Mouse (Mus musculus) cortical plate, adult 2 months (tissue): ENCODE data around the gene Dlx4.

Experiments
- CTCF ChIP-seq: fragments of 200-500 bp; IDR thresholded peaks from 2 replicates; pipeline ENCODE4 v1.5.1; 2011; ENCODE audit warnings: mild to moderate bottlenecking, control low read depth, low read length; ENCODE audit not compliant: insufficient read depth; ENCODE audit errors: extremely low read depth
- POLR2A ChIP-seq: fragments of 200-500 bp; IDR thresholded peaks from 2 replicates; pipeline ENCODE4 v1.6.1; 2011; ENCODE audit warnings: mild to moderate bottlenecking, low read length, control low read depth; ENCODE audit not compliant: insufficient read depth; ENCODE audit errors: extremely low read depth

DNA sequence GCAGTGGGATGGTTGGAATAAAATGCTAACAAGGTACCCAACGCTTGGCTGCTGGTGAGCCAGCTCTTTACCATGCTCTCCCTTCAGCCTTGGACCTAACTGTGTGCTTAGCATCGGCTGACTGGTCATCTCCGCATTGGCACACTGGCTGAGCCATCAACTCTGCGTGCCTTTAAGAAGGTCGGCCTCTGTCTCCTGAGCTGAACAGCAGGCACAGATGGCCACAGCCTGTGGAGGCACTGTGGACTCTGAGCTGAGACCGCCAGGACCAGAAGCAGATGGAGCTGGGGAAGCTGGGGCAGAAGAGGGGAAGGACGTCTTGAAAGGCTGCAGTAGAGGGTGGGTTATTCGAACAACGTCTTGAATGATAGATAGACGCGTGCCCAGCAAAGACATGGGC lies 17.7 kb downstream of the Dlx4 start:
- TF ChIP-seq CTCF, result no peak
- no peak for TF ChIP-seq POLR2A
